Mouse (Mus musculus): ENCODE measurements around the gene Haspin.
A peak's percentile ranks its signal among the peaks of the same experiment; 100 is the strongest.

The Haspin gene

DNA sequence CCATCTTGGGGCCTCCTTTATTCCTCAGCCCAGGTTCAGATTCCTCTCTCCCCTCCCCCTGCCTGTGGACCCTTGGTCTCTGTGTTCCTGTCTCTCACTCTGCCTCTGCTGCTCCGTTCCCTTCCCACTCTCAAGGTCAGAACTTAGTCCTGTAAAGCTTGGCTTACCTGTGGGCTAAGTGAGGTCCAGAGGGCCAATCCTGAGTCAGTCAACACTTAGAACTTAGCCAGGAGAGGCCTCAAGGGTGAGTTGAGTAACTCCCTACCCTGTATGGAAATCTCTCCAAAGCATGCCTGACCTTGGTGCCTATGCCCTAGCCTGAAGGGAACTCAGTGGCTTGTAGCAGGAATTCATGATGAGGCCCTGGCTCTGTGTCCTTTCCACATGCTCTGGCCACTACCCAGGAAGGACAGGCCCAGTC, 6.2 kb upstream of the Haspin start:
- no peak for DNase-seq (ENCODE audit: low spot score in 2 of 2)

DNA sequence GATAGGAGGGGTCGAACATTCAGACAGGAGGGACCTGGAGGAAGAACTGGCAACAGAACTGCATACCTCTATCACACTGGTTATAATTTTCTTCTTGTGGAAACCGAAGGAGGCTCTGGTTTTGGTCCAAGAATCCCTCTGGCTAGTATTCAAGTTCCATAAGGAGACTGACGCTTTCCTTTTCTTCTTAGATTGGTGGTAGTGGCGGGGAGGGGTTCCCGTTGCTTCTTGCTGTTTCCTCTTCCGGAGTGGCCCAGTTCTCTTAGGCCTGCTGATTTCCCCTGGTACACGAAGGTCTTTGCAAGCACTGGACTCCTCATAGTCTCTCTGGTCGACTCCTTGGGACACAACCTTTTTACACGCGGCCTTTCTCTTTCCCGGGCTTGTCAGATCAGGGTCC, 978 bp downstream of the Haspin start:
- no peak for DNase-seq (ENCODE audit: low spot score in 2 of 2)

DNA sequence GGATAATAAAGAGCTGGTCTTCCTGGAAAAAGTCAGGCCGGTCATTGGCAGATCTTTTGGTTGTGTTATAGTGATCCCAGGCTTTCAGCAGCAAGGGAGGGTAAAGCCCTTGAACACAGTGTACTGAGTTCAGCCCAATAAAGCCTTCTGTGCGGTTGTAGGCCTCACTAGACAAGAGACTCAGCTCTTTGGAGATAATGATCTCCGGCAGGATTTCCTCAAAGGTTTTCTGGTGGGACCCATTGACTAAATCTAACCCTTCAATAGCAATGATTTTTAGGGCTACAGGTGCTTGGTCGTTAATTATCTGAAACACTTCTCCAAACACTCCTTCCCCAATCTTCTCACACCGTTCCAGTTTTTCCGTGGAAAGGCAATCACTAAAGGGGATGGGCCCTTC, 1.5 kb downstream of the Haspin start:
- no peak for DNase-seq (ENCODE audit: low spot score in 2 of 2)

DNA sequence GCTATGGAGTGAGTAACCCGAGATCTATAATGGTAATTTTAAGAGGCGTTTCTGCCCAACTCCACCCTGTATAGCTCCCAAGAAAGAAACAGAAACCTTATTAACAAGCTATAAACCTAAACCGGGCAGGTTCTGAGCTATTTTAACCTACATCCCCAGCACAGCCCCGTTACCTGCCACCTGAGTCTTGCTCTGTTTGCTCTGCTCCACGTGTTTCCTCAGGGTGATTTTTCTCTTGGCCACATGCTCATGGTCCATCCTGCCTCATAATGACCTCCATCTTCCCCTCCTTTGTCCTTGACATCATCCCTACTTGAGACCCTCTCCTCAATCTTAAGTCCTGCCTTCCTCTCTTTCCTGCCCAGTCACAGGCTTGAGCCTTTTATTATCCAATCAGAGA, 3.9 kb downstream of the Haspin start:
- DNase-seq (ENCODE audit: low spot score in 2 of 2), result no peak

DNA sequence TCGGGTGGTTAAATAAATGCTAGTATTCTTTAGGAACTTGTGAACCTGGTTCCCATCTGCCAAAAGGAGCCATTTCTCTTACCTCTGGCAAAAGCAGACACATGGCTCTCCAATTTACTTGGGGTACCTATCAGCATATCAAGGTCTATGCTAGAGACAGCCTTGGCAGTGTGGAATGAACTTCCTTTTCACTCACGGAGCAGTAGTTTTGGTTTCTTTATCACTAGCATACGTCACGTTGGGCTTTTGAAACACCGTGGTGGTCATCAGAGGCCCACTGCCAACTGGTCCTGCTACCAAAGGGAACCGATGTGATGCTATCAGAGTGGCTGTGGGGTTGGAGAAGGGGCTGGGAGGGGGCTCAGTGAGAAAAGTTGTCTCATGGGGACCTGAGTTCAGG, 5.1 kb downstream of the Haspin start:
- DNase-seq (ENCODE audit: low spot score in 2 of 2), result no peak

DNA sequence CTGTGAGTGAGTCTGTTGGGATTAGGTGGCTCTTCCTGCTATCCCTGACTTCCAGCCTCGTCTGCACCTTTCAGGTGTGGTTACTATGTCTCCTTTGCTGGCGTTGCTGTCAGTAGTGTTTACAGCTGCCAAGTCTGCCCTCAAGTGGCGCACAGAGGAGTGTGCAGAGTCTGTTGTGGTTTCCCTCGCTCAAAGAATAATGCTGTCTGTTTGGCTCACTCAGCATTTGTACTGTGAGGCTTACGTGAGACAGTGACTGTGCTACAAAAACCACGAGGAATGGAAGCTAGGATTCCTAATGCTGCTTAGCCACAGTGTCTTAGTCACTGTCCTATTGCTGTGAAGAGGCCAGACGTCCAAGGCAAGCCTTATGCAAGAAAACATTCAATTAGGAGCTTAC, 7.1 kb downstream of the Haspin start:
- DNase-seq (ENCODE audit: low spot score in 2 of 2), result peak in 1 of 2 experiments; percentile 44

DNA sequence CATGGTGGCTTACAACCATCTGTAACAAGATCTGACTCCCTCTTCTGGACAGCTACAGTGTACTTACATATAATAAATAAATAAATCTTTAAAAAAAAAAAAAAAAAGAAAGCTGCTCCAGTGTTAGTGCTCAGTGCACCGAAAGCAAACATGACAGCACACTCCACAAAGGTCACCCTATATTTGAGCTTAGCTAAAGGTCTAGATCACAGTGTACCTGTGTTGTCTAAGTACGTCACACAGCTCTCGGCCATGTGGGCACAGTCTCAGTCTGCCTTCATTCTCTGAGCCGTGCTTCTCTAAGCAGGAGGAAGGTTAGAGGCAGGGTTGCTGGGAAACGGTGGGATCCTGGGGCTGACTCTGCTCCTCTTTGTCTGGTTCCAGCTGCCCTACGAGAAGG, 11.6 kb downstream of the Haspin start:
- DNase-seq (ENCODE audit: low spot score in 2 of 2), result no peak

DNA sequence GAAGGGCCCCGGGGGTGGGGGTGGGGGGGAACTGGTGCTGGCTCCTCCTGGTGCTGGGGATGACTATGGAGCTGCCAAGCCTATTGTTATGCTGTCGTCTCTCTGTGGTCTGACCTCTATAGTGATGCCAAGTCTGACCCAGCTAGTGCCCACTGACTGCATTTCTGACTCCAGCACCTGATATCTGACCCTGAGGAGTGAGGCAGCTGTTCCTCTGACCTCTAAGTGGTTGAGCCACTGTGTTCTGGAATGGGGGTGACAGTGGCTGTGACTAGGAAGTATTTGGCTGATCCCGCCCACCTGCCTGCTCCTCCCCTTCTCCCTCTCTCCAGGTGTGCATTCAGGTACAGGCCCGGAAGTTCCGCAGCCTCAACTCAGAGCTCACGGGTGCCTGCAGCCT, 26.7 kb downstream of the Haspin start:
- DNase-seq (ENCODE audit: low spot score in 2 of 2), result no peak

DNA sequence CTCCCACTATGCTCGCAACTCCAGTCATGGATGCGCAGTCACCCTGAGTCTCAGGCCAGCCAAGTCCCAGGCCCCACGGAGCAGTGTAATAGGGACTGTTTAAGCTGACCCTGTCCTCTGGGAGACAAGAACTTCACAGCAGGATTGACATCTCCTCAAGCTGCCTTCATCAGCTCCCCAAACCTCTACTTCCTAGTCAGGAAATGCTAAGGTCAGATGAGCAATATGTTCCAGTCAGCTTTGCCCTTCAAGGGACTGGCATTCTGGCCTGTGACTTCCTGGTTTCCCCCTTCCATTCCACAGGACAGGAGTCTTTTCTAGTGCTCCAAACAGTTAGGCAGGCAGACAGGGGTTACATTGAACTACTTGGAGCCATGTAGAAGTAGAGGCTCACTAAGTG, 28.2 kb downstream of the Haspin start:
- no peak for DNase-seq (ENCODE audit: low spot score in 2 of 2)

DNA sequence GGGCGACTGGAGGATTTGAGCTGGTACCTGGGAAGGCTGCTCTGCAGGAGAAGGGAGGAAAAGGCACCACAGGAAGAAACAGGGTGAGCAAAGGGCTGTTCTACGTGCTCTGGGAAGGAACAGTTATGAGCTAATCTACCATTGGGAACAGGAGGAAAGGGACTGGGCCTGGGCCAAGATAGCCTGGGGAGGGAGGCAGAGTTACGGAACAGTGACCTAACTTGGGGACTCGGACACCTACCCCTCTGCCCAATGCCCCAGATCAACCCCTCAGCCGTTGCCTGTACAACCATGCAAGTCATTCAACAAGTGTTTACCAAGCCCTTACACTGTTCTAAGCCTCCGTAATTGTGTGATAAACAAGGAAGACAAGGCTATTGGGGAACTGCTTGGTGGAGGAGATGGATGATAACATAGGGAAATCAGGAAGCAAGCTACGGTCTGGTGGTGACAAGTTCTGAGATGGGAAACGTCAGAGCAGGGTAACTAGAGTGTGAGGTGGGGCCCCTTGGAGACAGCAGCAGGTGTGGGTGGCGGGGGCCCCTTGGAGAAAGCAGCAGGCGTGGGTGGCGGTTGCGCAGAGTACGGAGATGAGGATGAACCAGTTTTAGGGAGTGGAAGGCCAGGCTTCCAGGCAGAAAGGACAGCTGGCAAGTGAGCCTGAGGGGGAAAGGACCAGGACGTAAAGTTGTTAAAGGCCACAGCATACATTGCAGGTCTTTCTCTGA, 29.0 kb downstream of the Haspin start:
- DNase-seq (ENCODE audit: low spot score in 2 of 2), result no peak

DNA sequence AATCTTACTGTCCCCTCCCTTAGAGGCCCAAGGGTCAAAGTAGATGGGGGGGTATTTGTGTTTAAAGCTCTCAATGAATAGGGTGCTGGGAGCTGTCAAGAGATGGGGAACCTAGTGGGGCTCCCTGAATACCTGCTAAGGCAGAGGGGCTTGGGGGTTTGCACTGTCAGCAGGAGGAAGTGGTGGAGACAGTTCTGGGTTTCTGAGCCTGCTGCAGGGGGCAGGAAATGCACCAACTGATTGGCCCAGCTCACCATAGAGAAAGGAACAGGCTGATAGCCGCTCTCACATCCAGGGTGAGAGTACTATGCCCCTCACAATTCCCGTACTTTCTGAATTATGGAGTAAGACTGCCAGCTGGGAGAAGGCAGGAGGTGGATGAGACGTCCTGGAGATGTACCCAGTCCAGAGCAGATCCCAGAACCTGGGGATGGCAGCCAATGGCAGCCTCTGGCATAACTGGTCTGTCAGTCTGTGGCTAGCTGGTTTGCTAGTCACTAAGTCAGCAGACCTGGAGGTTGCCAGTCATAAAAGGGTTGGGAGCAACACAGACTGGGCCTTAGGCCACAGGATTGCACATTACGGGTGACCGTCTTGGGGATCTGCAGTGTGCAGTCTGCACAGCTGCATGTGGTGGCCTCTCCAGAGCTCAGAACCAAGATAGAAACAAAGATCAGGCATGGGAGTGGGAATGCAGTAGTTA, 29.7 kb downstream of the Haspin start:
- no peak for DNase-seq (ENCODE audit: low spot score in 2 of 2)

DNA sequence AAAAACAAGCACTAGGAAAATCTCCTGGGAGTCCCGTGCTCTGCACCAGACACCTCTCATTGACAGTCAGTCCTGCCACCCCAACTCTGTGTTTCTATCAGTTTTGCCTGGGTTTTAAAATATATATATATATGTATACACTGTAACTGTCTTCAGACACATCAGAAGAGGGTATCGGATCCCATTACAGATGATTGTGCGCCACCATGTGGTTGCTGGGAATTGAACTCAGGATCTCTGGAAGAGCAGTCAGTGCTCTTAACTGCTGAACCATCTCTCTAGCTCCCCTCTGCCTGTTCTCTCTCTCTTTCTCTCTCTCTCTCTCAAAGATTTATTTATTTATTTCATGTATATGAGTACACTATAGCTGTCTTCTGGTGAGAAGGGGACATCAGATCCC, 30.7 kb downstream of the Haspin start:
- peak in 1 of 2 experiments; percentile 61 for DNase-seq (ENCODE audit: low spot score in 2 of 2)

DNA sequence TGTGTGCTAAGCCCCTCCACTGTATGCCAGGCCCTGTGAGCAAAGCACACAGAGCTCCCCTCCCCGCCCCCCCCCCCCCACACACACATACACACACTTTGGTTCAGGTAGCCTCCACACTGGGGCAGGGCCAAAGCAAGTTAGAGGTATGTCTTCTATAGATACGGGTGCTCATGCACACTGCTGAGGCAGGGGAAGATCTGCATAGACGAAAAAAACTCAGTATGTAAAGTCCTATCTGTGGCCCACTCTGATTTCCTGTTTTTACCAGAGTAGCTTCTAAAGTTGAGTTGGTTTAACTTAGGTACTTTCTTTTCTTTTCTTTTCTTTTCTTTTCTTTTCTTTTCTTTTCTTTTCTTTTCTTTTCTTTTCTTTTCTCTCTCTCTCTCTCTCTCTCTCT, 32.8 kb downstream of the Haspin start:
- DNase-seq (ENCODE audit: low spot score in 2 of 2), result no peak

DNA sequence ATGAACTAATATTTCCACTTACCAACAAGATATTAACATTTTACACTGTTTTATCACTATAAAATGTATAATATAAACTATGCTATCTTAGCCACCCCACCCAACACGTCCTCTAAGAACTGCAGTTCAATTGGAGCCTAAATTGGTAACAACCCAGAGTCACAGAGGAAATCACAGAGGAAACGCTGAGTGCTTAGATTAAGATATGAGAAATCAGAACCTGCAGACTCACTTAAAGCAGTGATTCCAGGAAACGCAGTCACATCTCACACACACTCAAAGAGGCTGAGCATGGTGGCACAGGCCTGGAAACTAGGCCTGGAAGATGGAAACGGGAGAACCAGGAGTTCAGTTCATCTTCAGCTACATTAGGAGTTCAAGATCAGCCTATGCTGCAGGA, 36.8 kb downstream of the Haspin start:
- no peak for DNase-seq (ENCODE audit: low spot score in 2 of 2)

DNA sequence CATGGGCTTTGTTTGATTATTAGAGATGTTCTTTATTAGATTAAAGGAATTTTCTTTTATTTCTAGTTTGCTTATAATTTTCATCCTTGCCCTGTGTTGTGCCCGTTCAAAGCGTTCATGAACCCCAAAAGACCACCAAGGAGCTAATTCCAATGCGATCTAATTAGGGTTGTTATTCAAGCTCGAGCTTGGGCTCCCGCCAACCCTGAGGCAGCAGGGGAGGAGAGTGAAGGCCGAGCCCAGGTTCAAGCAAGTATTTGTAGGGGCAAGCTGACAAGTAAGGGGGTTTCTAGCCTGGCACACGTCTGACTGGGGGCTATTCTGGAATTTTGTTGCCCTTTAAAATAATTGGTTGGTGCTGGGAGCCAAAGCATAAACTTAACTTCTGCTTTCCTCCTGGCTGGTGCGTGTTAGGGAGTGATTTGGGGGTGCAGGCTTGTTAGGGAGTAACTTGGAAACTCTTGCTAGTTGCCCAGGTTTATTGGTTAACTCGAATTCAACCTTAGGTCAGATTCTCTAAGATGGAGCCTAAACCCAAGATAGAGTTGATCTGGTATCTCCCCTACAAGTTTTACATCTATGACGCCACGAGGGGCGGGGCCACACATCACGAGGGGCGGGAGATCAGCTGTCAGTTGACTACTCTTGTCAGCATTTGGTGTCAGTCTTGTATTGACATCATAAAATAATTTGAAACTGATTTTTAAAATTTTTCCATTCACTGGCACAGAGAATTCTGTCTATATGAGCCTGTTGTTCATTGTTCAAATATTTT, 37.9 kb downstream of the Haspin start:
- DNase-seq (ENCODE audit: low spot score in 2 of 2), result no peak

DNA sequence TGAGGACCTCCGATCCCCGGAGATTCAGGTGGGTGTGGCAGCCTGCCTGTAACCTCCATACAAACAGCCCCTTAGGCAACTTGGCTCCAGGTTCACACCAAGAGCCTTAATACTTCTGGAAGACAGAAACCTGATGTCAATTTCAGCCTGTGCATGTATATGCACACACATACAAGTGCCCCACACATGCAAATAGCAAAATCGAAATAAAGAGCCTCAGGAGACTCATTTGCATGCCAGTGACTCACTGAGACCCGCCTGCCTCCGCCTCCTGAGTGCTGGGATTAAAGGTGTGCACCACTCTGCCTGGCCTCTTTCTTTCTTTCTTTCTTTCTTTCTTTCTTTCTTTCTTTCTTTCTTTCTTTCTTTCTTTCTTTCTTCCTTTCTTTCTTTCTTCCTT, 39.2 kb downstream of the Haspin start:
- DNase-seq (ENCODE audit: low spot score in 2 of 2), result no peak

DNA sequence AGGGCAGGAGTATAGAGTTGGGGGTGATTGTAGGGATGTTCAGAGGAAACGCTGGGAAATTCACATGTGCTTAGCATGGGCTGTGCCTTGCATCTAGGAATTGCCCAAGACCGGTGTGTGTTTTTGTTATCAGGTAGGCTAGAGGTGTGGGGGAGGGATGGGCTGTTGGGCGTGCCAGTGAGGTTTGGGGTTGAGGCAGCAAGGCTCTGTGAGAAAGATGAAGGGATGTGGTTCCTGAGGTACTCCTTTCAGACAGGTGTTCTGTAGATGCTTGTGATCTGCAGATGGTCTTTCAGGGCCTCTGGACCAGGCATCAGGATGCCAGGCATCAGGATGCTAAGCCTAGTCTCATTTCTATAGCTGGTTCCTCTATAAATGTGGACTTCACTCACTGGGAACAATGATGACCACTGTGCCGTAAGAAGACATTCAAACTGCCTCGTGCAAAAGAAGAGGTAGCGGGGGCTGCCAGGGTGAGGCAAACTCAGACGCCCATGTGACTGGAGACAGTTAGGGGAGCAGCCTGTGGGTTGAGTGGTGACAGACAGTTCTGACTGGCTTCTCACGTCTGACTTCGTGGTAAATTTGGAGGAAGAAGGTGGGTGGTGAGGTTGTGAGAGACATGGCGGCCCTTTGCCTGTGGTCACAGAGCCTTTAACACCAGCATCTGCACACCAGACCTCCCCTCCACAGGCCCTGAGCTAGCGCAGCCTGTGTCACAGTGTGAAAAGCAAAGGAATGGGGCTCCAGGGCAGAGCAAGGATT, 43.7 kb downstream of the Haspin start:
- DNase-seq (ENCODE audit: low spot score in 2 of 2), result no peak

DNA sequence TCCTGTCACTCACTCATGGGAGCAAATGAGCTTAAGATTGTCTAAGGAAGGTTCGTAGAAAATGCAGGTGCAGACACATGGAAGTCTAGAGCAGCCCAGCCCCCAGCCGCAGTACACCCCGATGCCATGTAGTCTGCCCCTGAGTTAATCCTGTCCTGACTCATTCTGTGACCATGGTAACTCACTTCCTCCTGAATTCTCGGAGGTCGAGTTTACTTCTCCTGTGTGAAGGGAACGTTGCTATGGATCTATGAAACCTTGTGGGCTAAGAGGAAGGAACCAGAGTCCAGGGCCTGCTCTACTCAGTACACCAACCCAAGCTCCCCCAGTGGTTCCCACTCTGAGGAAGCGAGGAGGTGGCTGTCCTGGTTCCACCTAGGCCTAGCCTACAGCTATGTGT, 45.2 kb downstream of the Haspin start:
- no peak for DNase-seq (ENCODE audit: low spot score in 2 of 2)

DNA sequence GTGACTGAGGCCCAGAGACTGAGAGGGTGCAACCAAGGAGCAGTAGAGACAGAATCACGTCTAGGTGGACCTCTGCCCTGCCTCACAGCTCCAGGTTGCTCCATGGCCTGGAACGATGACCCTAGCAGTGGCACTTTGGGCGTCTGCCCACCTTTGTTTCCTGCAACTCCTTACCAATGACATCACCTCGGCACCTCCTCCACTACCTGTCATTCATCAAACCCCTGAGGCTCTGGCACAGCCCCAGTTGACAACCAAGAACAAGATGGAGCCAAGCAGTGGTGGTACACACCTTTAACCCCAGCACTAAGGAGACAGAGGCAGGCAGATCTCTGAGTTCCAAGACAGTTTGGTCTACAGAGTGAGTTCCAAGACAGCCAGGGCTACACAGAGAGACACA, 46.0 kb downstream of the Haspin start:
- no peak for DNase-seq (ENCODE audit: low spot score in 2 of 2)

DNA sequence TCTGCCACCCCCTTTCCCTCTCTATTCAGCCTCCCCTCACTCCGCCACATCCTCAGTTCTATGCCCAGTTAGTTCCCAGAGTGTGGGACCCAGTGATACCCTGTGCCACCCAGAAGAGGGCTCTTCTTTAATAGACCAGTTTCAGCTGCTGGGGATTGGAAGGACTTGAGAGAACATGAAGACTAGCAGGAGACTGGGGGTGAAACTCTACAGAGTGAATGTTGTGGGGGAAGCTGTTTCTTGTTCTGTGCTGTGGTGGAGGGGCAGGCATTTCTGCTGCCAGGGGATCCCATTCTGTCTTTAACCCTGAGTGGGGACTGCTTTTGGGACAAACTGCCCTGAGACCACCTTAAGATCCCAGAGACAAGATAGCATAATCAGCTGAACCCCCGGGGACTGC, 47.3 kb downstream of the Haspin start:
- DNase-seq (ENCODE audit: low spot score in 2 of 2), result no peak

DNA sequence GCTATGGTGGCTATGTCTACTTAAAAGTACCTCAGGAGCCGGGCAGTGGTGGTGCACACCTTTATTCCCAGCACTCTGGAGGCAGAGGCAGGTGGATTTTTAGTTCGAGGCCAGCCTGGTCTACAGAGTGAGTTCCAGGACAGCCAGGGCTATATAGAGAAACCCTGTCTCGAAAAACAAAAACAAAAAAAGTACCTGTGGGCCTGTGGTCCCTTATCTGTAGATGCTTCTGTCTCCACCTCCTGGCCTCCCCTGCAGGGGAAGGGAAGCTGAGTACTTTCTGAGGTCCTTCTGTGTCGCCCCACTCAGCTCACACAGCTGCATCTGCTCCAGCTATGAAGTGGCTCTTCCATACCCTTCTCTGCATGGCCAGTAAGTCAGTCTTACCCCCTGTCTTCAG, 47.8 kb downstream of the Haspin start, which contains the start of gene Itgae:
Itgae (plus strand) TSS at position 301 of the 400 bp plus-strand sequence.
- DNase-seq (ENCODE audit: low spot score in 2 of 2), result no peak

Measured in left cerebral cortex, adult 9 months (tissue).